Mouse (Mus musculus) cerebellum, adult 9-11 months (tissue): ENCODE results near the gene Trim69.

Experiments used
- DNase-seq: peaks from one replicate; pipeline ENCODE4 v3.0.0; 2022

Gene Trim69

GRCm38 (mm10) chr2:122153681-122154365, 6.7 kb upstream of the Trim69 start:
- DNase-seq = no peak

GRCm38 (mm10) chr2:122154479-122154878, 6.0 kb upstream of the Trim69 start:
- no peak for DNase-seq

GRCm38 (mm10) chr2:122155292-122155691, 5.2 kb upstream of the Trim69 start:
- no peak for DNase-seq

- DNase-seq = no peak
Observed at GRCm38 (mm10) chr2:122156051-122156700, 4.3 kb upstream of the Trim69 start.

GRCm38 (mm10) chr2:122157561-122157960, 2.9 kb upstream of the Trim69 start:
- DNase-seq = no peak

- no peak for DNase-seq
Observed at GRCm38 (mm10) chr2:122158362-122158802, 2.1 kb upstream of the Trim69 start.

GRCm38 (mm10) chr2:122159667-122160066, 833 bp upstream of the Trim69 start:
- DNase-seq = no peak

GRCm38 (mm10) chr2:122161542-122161941, 1.0 kb downstream of the Trim69 start:
- no peak for DNase-seq

- DNase-seq = no peak
Observed at GRCm38 (mm10) chr2:122162529-122162928, 2.0 kb downstream of the Trim69 start.

- DNase-seq = no peak
Observed at GRCm38 (mm10) chr2:122163430-122164195, 3.1 kb downstream of the Trim69 start.

- DNase-seq = no peak
Observed at GRCm38 (mm10) chr2:122164293-122164692, 3.8 kb downstream of the Trim69 start.

- no peak for DNase-seq
Observed at GRCm38 (mm10) chr2:122171292-122171691, 10.8 kb downstream of the Trim69 start.

- no peak for DNase-seq
Observed at GRCm38 (mm10) chr2:122172188-122172587, 11.7 kb downstream of the Trim69 start.

GRCm38 (mm10) chr2:122180051-122180822, 19.7 kb downstream of the Trim69 start:
- DNase-seq = no peak

- DNase-seq = no peak
Observed at GRCm38 (mm10) chr2:122185086-122185485, 24.6 kb downstream of the Trim69 start.

- no peak for DNase-seq
Observed at GRCm38 (mm10) chr2:122186106-122186505, 25.6 kb downstream of the Trim69 start, which contains the start of the genes Patl2 and Terb2. Gene Patl2 (minus strand): TSS chr2:122186189. Gene Terb2 (plus strand): TSS chr2:122186272.

- DNase-seq = no peak
Observed at GRCm38 (mm10) chr2:122186751-122187150, 26.3 kb downstream of the Trim69 start.

- no peak for DNase-seq
Observed at GRCm38 (mm10) chr2:122191849-122192248, 31.3 kb downstream of the Trim69 start.

GRCm38 (mm10) chr2:122194509-122194929, 34.0 kb downstream of the Trim69 start:
- DNase-seq = no peak

GRCm38 (mm10) chr2:122201501-122201900, 41.0 kb downstream of the Trim69 start:
- no peak for DNase-seq

GRCm38 (mm10) chr2:122206440-122207107, 46.1 kb downstream of the Trim69 start:
- DNase-seq = no peak
